Mouse (Mus musculus) megakaryocyte, adult 5-6 weeks (primary cell): ENCODE data around the gene Klhl24. TPM values are rescaled to one million over a fixed set of nuclear protein-coding genes. Genes with fewer than 3 reads are reported as not detected.

Source experiments
- ATAC-seq: 2 replicates; pipeline ENCODE4 v1.8.0; 2016; ENCODE audit warnings: mild to moderate bottlenecking, inconsistent platforms; ENCODE audit not compliant: poor library complexity, severe bottlenecking
- total RNA-seq, 2 experiments: library from RNA; stranded (forward) in 1 of 2; stranded (reverse) in 1 of 2; fragments of 153-499, 151-499 nt in 1 of 2; fragments of 221-1000, 200-1000 nt in 1 of 2; gene quantifications; 2 replicates each; pipeline versions ENCODE4 v1.2.3 to v1.2.4; 2015 to 2017

The Klhl24 gene
- total RNA-seq, 2 experiments from 2014 or later = 62.2 to 90.4 TPM

GRCm38 (mm10) chr16:20140772-20141531 is 43.6 kb downstream of the Klhl24 start, which contains the start of gene Yeats2:
TSS of gene Yeats2 (plus strand) at chr16:20141063.
- ATAC-seq = peak; percentile 94

DNA sequence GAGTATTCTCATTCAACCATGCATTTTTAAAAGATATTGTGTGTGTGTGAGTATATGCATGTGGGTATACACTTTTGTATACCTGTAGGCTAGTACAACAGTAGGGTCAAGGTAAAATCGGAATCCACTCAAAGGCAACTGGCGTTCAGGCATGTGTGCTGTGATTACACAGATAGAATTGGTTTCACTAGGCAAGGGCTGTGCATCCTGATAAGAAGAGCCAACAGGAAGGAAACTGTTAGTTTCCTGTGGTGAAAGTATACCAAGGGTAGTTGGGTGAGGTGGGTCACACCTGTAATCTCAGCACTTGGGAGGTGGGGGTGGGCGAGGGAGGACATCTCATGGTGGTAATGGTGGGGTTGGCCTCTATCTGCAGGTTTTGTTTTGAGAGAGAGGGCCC is 47.2 kb downstream of the Klhl24 start:
- ATAC-seq = no peak

DNA sequence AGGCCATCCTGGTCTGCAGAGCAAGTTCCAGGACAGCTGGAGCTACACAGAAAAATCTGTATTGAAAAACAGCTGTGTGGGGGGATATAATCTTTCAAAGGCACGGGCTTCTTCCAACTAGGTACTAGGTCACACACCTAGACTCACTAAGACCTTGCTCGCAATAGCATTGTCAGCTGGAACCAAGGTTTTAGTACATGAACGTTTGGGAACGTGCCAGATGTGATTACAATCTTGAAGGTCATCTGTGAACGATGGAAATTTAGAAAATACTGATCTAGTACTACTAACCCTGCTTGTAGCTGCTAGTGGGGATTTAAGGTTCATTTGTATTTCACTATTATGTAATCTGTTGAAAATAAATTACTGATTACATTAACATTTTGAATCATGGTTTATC is 54.6 kb downstream of the Klhl24 start:
- no peak for ATAC-seq

GRCm38 (mm10) chr16:20153742-20154141 is 56.4 kb downstream of the Klhl24 start:
- no peak for ATAC-seq

- no peak for ATAC-seq
Observed at GRCm38 (mm10) chr16:20160130-20160529, 62.8 kb downstream of the Klhl24 start.

DNA sequence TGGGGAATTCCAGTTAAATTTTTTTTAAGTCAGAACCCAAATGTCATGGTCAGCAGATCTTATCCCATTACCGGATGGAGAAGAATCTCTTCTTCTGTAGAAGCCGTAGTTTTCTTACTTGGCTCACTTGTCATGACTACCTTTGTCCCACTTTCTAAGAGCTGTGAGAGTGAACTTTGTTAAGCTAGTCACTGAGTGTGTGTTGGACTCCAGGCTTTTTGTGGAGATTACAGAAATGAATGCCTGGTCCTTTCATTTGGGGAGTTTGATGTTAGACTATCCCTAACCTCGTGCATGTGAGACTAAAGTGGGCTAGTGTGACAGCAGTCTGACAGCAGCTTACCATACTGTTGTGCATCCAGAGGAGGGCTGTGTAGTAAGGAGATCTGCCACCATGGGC is 71.7 kb downstream of the Klhl24 start:
- ATAC-seq = no peak

- ATAC-seq = no peak
Observed at GRCm38 (mm10) chr16:20169471-20170106, 72.2 kb downstream of the Klhl24 start.

Other genes starting within 250 kb of the Klhl24 start
- gene Klhl6, start 114.5 kb upstream of the Klhl24 start, total RNA-seq (2015) = 68.4 and 71.2 TPM in 2 replicates
- gene Klhl6, start 114.5 kb upstream of the Klhl24 start, total RNA-seq (2017) = 106 and 107 TPM in 2 replicates
- gene Yeats2, start 43.5 kb downstream of the Klhl24 start, total RNA-seq (2015) = 27.7 and 30.0 TPM in 2 replicates
- 18.4 and 18.8 TPM in 2 replicates for gene Yeats2, start 43.5 kb downstream of the Klhl24 start, total RNA-seq (2017)
- not detected in 2 replicates for gene Map6d1, start 143.8 kb downstream of the Klhl24 start, total RNA-seq (2015)
- gene Map6d1, start 143.8 kb downstream of the Klhl24 start, total RNA-seq (2017) = not detected in 2 replicates
- 95.2 and 99.9 TPM in 2 replicates for gene Parl, start 204.8 kb downstream of the Klhl24 start, total RNA-seq (2015)
- gene Parl, start 204.8 kb downstream of the Klhl24 start, total RNA-seq (2017) = 181 and 196 TPM in 2 replicates
- 9.3 and 9.5 TPM in 2 replicates for gene Cyp2ab1, start 227.9 kb downstream of the Klhl24 start, total RNA-seq (2015)
- 11.3 and 12.0 TPM in 2 replicates for gene Cyp2ab1, start 227.9 kb downstream of the Klhl24 start, total RNA-seq (2017)